Mouse (Mus musculus): ENCODE results near the gene Hes5. TPM values are rescaled to one million over a fixed set of nuclear protein-coding genes. Genes with fewer than 3 reads are reported as not detected.
A peak's percentile ranks its signal among the peaks of the same experiment; 100 is the strongest.

Hes5 gene
- polyA plus RNA-seq, 1 experiment from 2014 or later = 20.1 TPM

- WGBS = 57% methylated on average over 9 of the region's 9 CpGs
- Histone ChIP-seq H3K9ac (replicated peaks; ENCODE audit: low read length) (peak overlapping the region; percentile 28; the same call in 1 of the 2 replicates), H3K4me1 (ENCODE audit: insufficient read depth, low read length) (peaks cover 4% of the 10 kb centered on the region; the same call in 1 of the 2 replicates), H3K27me3 (ENCODE audit: insufficient read depth, low read length) (peaks cover 3% of the 10 kb centered on the region; the same call in 1 of the 2 replicates), H3K27ac (ENCODE audit: low read length) (peak overlapping the region; percentile 48; the same call in 1 of the 2 replicates), H3K4me2 (replicated peaks; ENCODE audit: low read depth, low read length) (peak overlapping the region; percentile 34), H3K36me3 (ENCODE audit: insufficient read depth, low read length) (no peaks in the 10 kb centered on the region), H3K9me3 (ENCODE audit: low read length) (no peaks in the 10 kb centered on the region), H3K4me3 (ENCODE audit: low read length) (0 out of 2 replicates have a peak overlapping the region, but pooled peaks have one; percentile 14)
- peak; percentile 55 for ATAC-seq (ENCODE audit: low FRiP score, low TSS enrichment)
These were observed 33.5 kb upstream of the Hes5 start for GRCm38 (mm10) chr4:154926969-154927898.

- peak; percentile 52 for ATAC-seq (ENCODE audit: low FRiP score, low TSS enrichment)
- H3K4me2 ChIP-seq (replicated peaks; ENCODE audit: low read depth, low read length) = peak overlapping the region; percentile 34
- peak overlapping the region; percentile 48; the same call in 1 of the 2 replicates for H3K27ac ChIP-seq (ENCODE audit: low read length)
- peaks cover 4% of the 10 kb centered on the region; the same call in 1 of the 2 replicates for H3K4me1 ChIP-seq (ENCODE audit: insufficient read depth, low read length)
- no peaks in the 10 kb centered on the region for H3K27me3 ChIP-seq (ENCODE audit: insufficient read depth, low read length)
- H3K9ac ChIP-seq (replicated peaks; ENCODE audit: low read length) = peak overlapping the region; percentile 28; the same call in 1 of the 2 replicates
- 0 out of 2 replicates have a peak overlapping the region, but pooled peaks have one; percentile 14 for H3K4me3 ChIP-seq (ENCODE audit: low read length)
- 31% methylated on average over 5 of the region's 5 CpGs for WGBS
- no peaks in the 10 kb centered on the region for H3K9me3 ChIP-seq (ENCODE audit: low read length)
- H3K36me3 ChIP-seq (ENCODE audit: insufficient read depth, low read length) = no peaks in the 10 kb centered on the region
These were observed 32.8 kb upstream of the Hes5 start for GRCm38 (mm10) chr4:154927899-154928337.

- H3K4me1 ChIP-seq (ENCODE audit: insufficient read depth, low read length) = peaks cover 4% of the 10 kb centered on the region; the same call in 1 of the 2 replicates
- ATAC-seq (ENCODE audit: low FRiP score, low TSS enrichment) = 0 out of 2 replicates have a peak, but pooled peaks have one; percentile 35
- H3K4me3 ChIP-seq (ENCODE audit: low read length) = 0 out of 2 replicates have a peak within 1 kb of the TSS, but pooled peaks have one; percentile 14
- H3K27me3 ChIP-seq (ENCODE audit: insufficient read depth, low read length) = no peaks in the 10 kb centered on the region
- H3K4me2 ChIP-seq (replicated peaks; ENCODE audit: low read depth, low read length) = peak within 1 kb of the TSS; percentile 34
- peak within 1 kb of the TSS; percentile 28; the same call in 1 of the 2 replicates for H3K9ac ChIP-seq (replicated peaks; ENCODE audit: low read length)
- 41% methylated on average over 12 of the region's 12 CpGs for WGBS
- no peaks in the 10 kb centered on the region for H3K9me3 ChIP-seq (ENCODE audit: low read length)
- no peaks in the 10 kb centered on the region for H3K36me3 ChIP-seq (ENCODE audit: insufficient read depth, low read length)
- H3K27ac ChIP-seq (ENCODE audit: low read length) = peak within 1 kb of the TSS; percentile 48; the same call in 1 of the 2 replicates
These were observed 32.2 kb upstream of the Hes5 start, which contains the start of gene Tnfrsf14 for GRCm38 (mm10) chr4:154928395-154929087. TSS of gene Tnfrsf14 (minus strand) at chr4:154928563.

- ATAC-seq (ENCODE audit: low FRiP score, low TSS enrichment) = no peak; the same call in 1 of the 2 replicates
- peaks cover 4% of the 10 kb centered on the region; the same call in 1 of the 2 replicates for H3K4me1 ChIP-seq (ENCODE audit: insufficient read depth, low read length)
- H3K27me3 ChIP-seq (ENCODE audit: insufficient read depth, low read length) = no peaks in the 10 kb centered on the region
- no peak overlapping the region for H3K4me2 ChIP-seq (replicated peaks; ENCODE audit: low read depth, low read length)
- no peak overlapping the region for H3K9ac ChIP-seq (replicated peaks; ENCODE audit: low read length)
- H3K9me3 ChIP-seq (ENCODE audit: low read length) = no peaks in the 10 kb centered on the region
- 61% methylated on average over 12 of the region's 12 CpGs for WGBS
- no peak overlapping the region for H3K27ac ChIP-seq (ENCODE audit: low read length)
- no peak overlapping the region for H3K4me3 ChIP-seq (ENCODE audit: low read length)
- H3K36me3 ChIP-seq (ENCODE audit: insufficient read depth, low read length) = no peaks in the 10 kb centered on the region
These were observed 31.5 kb upstream of the Hes5 start for GRCm38 (mm10) chr4:154929088-154929660.

DNA sequence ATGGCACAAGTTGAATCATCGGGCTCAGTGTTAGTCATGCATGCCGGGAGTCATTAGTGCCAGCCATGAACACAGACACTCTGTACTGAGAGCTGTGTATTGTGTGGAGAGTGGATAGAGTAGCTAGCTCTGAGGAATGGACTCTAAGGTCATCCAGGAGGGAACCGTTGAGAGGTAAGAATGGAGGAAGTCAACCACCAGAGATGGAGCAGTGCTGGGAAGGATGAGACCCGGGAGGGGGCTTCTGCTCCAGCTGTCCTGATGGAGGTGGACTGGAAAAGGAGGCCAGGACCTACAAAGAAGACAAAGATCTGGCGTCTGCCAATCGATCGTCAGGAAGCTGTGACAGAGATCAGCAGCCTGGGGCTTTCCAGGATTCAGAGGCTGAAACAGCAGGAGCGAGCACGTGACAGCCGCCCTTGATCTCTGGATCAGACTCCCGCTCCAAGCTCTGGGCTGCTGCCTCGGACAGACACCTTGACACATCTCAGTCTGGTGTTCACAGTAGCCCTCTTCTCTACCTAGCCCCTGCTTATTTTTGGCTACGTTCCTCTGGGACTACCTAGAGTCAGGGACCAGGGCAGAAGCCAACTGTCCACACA, 27.3 kb upstream of the Hes5 start:
- Histone ChIP-seq H3K9me3 (ENCODE audit: low read length) (no peaks in the 10 kb centered on the region), H3K36me3 (ENCODE audit: insufficient read depth, low read length) (no peaks in the 10 kb centered on the region), H3K4me3 (ENCODE audit: low read length) (no peak overlapping the region), H3K27ac (ENCODE audit: low read length) (no peak overlapping the region), H3K9ac (replicated peaks; ENCODE audit: low read length) (no peak overlapping the region), H3K27me3 (ENCODE audit: insufficient read depth, low read length) (no peaks in the 10 kb centered on the region), H3K4me1 (ENCODE audit: insufficient read depth, low read length) (0 out of 2 replicates have a peak, but pooled peaks cover under 1% of the 10 kb centered on the region), H3K4me2 (replicated peaks; ENCODE audit: low read depth, low read length) (no peak overlapping the region)
- 50% methylated on average over 13 of the region's 13 CpGs for WGBS
- ATAC-seq (ENCODE audit: low FRiP score, low TSS enrichment) = no peak

- Histone ChIP-seq H3K4me2 (replicated peaks; ENCODE audit: low read depth, low read length) (no peak overlapping the region), H3K27me3 (ENCODE audit: insufficient read depth, low read length) (no peaks in the 10 kb centered on the region), H3K4me3 (ENCODE audit: low read length) (no peak overlapping the region), H3K4me1 (ENCODE audit: insufficient read depth, low read length) (no peaks in the 10 kb centered on the region), H3K36me3 (ENCODE audit: insufficient read depth, low read length) (no peaks in the 10 kb centered on the region), H3K27ac (ENCODE audit: low read length) (no peak overlapping the region), H3K9ac (replicated peaks; ENCODE audit: low read length) (no peak overlapping the region), H3K9me3 (ENCODE audit: low read length) (no peaks in the 10 kb centered on the region)
- 79% methylated on average over 2 of the region's 2 CpGs for WGBS
- no peak for ATAC-seq (ENCODE audit: low FRiP score, low TSS enrichment)
These were observed 25.9 kb upstream of the Hes5 start for GRCm38 (mm10) chr4:154934800-154935199.

- no peak overlapping the region for H3K9ac ChIP-seq (replicated peaks; ENCODE audit: low read length)
- WGBS = 76% methylated on average over 7 of the region's 7 CpGs
- no peaks in the 10 kb centered on the region for H3K36me3 ChIP-seq (ENCODE audit: insufficient read depth, low read length)
- H3K4me1 ChIP-seq (ENCODE audit: insufficient read depth, low read length) = no peaks in the 10 kb centered on the region
- H3K9me3 ChIP-seq (ENCODE audit: low read length) = no peaks in the 10 kb centered on the region
- no peak for ATAC-seq (ENCODE audit: low FRiP score, low TSS enrichment)
- no peaks in the 10 kb centered on the region for H3K27me3 ChIP-seq (ENCODE audit: insufficient read depth, low read length)
- no peak overlapping the region for H3K4me3 ChIP-seq (ENCODE audit: low read length)
- H3K4me2 ChIP-seq (replicated peaks; ENCODE audit: low read depth, low read length) = no peak overlapping the region
- no peak overlapping the region for H3K27ac ChIP-seq (ENCODE audit: low read length)
These were observed 24.9 kb upstream of the Hes5 start for GRCm38 (mm10) chr4:154935788-154936187.

DNA sequence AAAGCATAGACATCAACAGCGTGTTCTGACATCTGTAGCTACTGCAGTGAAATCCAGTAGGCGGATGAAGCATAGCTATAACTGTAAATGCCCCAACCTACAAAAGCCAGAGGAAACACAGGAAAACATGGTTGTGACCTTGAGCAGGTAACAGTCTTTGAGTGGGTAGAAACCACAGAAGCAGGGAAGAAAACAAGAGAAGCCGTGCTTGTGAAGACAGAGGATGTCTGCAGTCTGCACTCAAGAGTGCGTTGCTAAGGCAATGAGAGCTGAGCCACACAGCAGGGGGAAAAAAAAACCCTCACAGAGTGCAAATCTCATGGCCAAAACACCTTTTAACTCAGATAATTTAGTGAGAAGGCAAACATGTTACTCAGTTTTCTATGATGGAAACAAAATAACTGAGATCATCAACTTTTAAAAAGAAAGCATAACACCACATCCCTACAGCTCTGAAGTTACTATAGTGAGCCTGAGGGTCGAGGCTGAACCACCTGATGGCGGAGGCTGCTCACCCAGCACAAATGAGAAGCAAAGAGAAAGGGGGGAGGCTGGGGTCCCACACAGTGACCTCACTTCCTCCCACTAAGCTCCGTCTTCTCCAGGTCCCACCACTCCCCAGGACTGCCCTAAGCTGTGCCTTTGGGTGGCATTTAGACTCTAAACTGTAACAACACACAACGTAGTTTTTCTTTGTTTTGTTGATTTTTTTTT, 24.0 kb upstream of the Hes5 start:
- Histone ChIP-seq H3K9me3 (ENCODE audit: low read length) (no peaks in the 10 kb centered on the region), H3K27me3 (ENCODE audit: insufficient read depth, low read length) (no peaks in the 10 kb centered on the region), H3K4me1 (ENCODE audit: insufficient read depth, low read length) (no peaks in the 10 kb centered on the region), H3K27ac (ENCODE audit: low read length) (no peak overlapping the region), H3K4me3 (ENCODE audit: low read length) (no peak overlapping the region), H3K4me2 (replicated peaks; ENCODE audit: low read depth, low read length) (no peak overlapping the region), H3K9ac (replicated peaks; ENCODE audit: low read length) (no peak overlapping the region), H3K36me3 (ENCODE audit: insufficient read depth, low read length) (no peaks in the 10 kb centered on the region)
- ATAC-seq (ENCODE audit: low FRiP score, low TSS enrichment) = no peak
- WGBS = 64% methylated on average over 8 of the region's 8 CpGs
